Mouse (Mus musculus): ENCODE measurements around the gene Gm20509. TPM values are rescaled to one million over a fixed set of nuclear protein-coding genes. Genes with fewer than 3 reads are reported as not detected.

Gm20509 gene
- polyA plus RNA-seq, 1 experiment from 2014 or later: not detected

GRCm38 (mm10) chr9:73137341-73137886 lies 35.1 kb downstream of the Gm20509 start:
- Histone ChIP-seq H3K9me3 (replicated peaks) (no peaks in the 10 kb centered on the region), H3K9ac (replicated peaks) (no peak overlapping the region), H3K4me1 (no peaks in the 10 kb centered on the region), H3K4me2 (no peak overlapping the region), H3K27me3 (replicated peaks) (no peaks in the 10 kb centered on the region), H3K4me3 (replicated peaks) (no peak overlapping the region), H3K36me3 (no peaks in the 10 kb centered on the region), H3K27ac (replicated peaks) (no peak overlapping the region)
- no peak for ATAC-seq (ENCODE audit: low FRiP score)
- 75% methylated on average over 11 of the region's 11 CpGs for WGBS

GRCm38 (mm10) chr9:73154347-73154746 lies 52.1 kb downstream of the Gm20509 start:
- no peak overlapping the region for H3K4me2 ChIP-seq
- ATAC-seq (ENCODE audit: low FRiP score): no peak
- WGBS: 47% methylated on average over 9 of the region's 9 CpGs
- no peaks in the 10 kb centered on the region for H3K27me3 ChIP-seq (replicated peaks)
- H3K9me3 ChIP-seq (replicated peaks): no peaks in the 10 kb centered on the region
- H3K4me1 ChIP-seq: no peaks in the 10 kb centered on the region
- H3K4me3 ChIP-seq (replicated peaks): no peak overlapping the region
- no peak overlapping the region for H3K9ac ChIP-seq (replicated peaks)
- no peaks in the 10 kb centered on the region for H3K36me3 ChIP-seq
- H3K27ac ChIP-seq (replicated peaks): no peak overlapping the region

GRCm38 (mm10) chr9:73157968-73158367 lies 55.7 kb downstream of the Gm20509 start:
- no peaks in the 10 kb centered on the region for H3K27me3 ChIP-seq (replicated peaks)
- no peak overlapping the region for H3K4me3 ChIP-seq (replicated peaks)
- no peaks in the 10 kb centered on the region for H3K4me1 ChIP-seq
- ATAC-seq (ENCODE audit: low FRiP score): no peak
- WGBS: 83% methylated on average over 4 of the region's 4 CpGs
- no peak overlapping the region for H3K4me2 ChIP-seq
- H3K27ac ChIP-seq (replicated peaks): no peak overlapping the region
- no peaks in the 10 kb centered on the region for H3K9me3 ChIP-seq (replicated peaks)
- no peak overlapping the region for H3K9ac ChIP-seq (replicated peaks)
- no peaks in the 10 kb centered on the region for H3K36me3 ChIP-seq

GRCm38 (mm10) chr9:73159265-73159664 lies 57.0 kb downstream of the Gm20509 start:
- no peak overlapping the region for H3K9ac ChIP-seq (replicated peaks)
- H3K9me3 ChIP-seq (replicated peaks): no peaks in the 10 kb centered on the region
- no peak overlapping the region for H3K4me2 ChIP-seq
- no peaks in the 10 kb centered on the region for H3K36me3 ChIP-seq
- H3K27me3 ChIP-seq (replicated peaks): no peaks in the 10 kb centered on the region
- 0 out of 2 replicates have a peak, but pooled peaks cover 5% of the 10 kb centered on the region for H3K4me1 ChIP-seq
- no peak overlapping the region for H3K27ac ChIP-seq (replicated peaks)
- 34% methylated on average over 1 of the region's 1 CpGs for WGBS
- no peak overlapping the region for H3K4me3 ChIP-seq (replicated peaks)
- ATAC-seq (ENCODE audit: low FRiP score): no peak

- peak; percentile 81 for ATAC-seq (ENCODE audit: low FRiP score)
- Histone ChIP-seq H3K9ac (replicated peaks) (no peak overlapping the region), H3K4me3 (replicated peaks) (0 out of 2 replicates have a peak overlapping the region, but pooled peaks have one; percentile 12), H3K4me1 (0 out of 2 replicates have a peak, but pooled peaks cover 5% of the 10 kb centered on the region), H3K27me3 (replicated peaks) (no peaks in the 10 kb centered on the region), H3K9me3 (replicated peaks) (no peaks in the 10 kb centered on the region), H3K36me3 (no peaks in the 10 kb centered on the region), H3K4me2 (peak overlapping the region; percentile 49), H3K27ac (replicated peaks) (no peak overlapping the region)
- 24% methylated on average over 26 of the region's 26 CpGs for WGBS
Measured at GRCm38 (mm10) chr9:73162571-73163333, 60.5 kb downstream of the Gm20509 start.

- Histone ChIP-seq H3K9ac (replicated peaks) (no peak overlapping the region), H3K4me1 (0 out of 2 replicates have a peak, but pooled peaks cover 5% of the 10 kb centered on the region), H3K27me3 (replicated peaks) (no peaks in the 10 kb centered on the region), H3K9me3 (replicated peaks) (no peaks in the 10 kb centered on the region), H3K27ac (replicated peaks) (no peak overlapping the region), H3K36me3 (no peaks in the 10 kb centered on the region), H3K4me3 (replicated peaks) (no peak overlapping the region), H3K4me2 (no peak overlapping the region)
- WGBS: 94% methylated on average over 4 of the region's 4 CpGs
- no peak for ATAC-seq (ENCODE audit: low FRiP score)
Measured at GRCm38 (mm10) chr9:73165631-73166030, 63.4 kb downstream of the Gm20509 start.

Other genes with a start within 250 kb of the Gm20509 start
- gene Pygo1, start 176.8 kb upstream of the Gm20509 start, polyA plus RNA-seq (2015; fragmentation: Nextera tagmentation; extraction: Ambion mirVana): 12.2 and 14.6 TPM in 2 replicates
- gene Dyx1c1, start 143.7 kb upstream of the Gm20509 start, polyA plus RNA-seq (2015; fragmentation: Nextera tagmentation; extraction: Ambion mirVana): 1.7 and 2.5 TPM in 2 replicates
- not detected in 2 replicates for gene Gm44503, start 143.6 kb upstream of the Gm20509 start, polyA plus RNA-seq (2015; fragmentation: Nextera tagmentation; extraction: Ambion mirVana)
- 22.2 TPM in 2 replicates for gene Ccpg1os, start 117.1 kb upstream of the Gm20509 start, polyA plus RNA-seq (2015; fragmentation: Nextera tagmentation; extraction: Ambion mirVana)
- gene Ccpg1, start 117.0 kb upstream of the Gm20509 start, polyA plus RNA-seq (2015; fragmentation: Nextera tagmentation; extraction: Ambion mirVana): 43.2 and 45.9 TPM in 2 replicates
- 12.7 and 14.7 TPM in 2 replicates for gene Pigb, start 62.1 kb upstream of the Gm20509 start, polyA plus RNA-seq (2015; fragmentation: Nextera tagmentation; extraction: Ambion mirVana)
- 3.3 and 11.8 TPM in 2 replicates for gene Rab27a, start 57.6 kb upstream of the Gm20509 start, polyA plus RNA-seq (2015; fragmentation: Nextera tagmentation; extraction: Ambion mirVana)
- gene Khdc3, start 634 bp upstream of the Gm20509 start, polyA plus RNA-seq (2015; fragmentation: Nextera tagmentation; extraction: Ambion mirVana): 0.17 and 0.20 TPM in 2 replicates
- 92.6 and 101 TPM in 2 replicates for gene Rsl24d1, start 11.0 kb downstream of the Gm20509 start, polyA plus RNA-seq (2015; fragmentation: Nextera tagmentation; extraction: Ambion mirVana)